Mouse (Mus musculus) testis, postnatal 14 days (tissue): ENCODE results near the gene Dscaml1.

Source experiments
- DNase-seq: peaks from one replicate; pipeline ENCODE4 v3.0.0; 2021; ENCODE audit warnings: low spot score

The Dscaml1 gene

GRCm38 (mm10) chr9:45572787-45573492 is 146.5 kb downstream of the Dscaml1 start:
- DNase-seq, result peak; percentile 16

GRCm38 (mm10) chr9:45573493-45573815 is 147.0 kb downstream of the Dscaml1 start:
- DNase-seq, result no peak

GRCm38 (mm10) chr9:45574021-45574420 is 147.6 kb downstream of the Dscaml1 start:
- no peak for DNase-seq

- DNase-seq, result no peak
Observed at GRCm38 (mm10) chr9:45580069-45580795, 153.8 kb downstream of the Dscaml1 start.

GRCm38 (mm10) chr9:45586475-45586874 is 160.0 kb downstream of the Dscaml1 start:
- no peak for DNase-seq

GRCm38 (mm10) chr9:45587704-45588103 is 161.3 kb downstream of the Dscaml1 start:
- DNase-seq, result no peak

- DNase-seq, result peak; percentile 21
Observed at GRCm38 (mm10) chr9:45589867-45590266, 163.4 kb downstream of the Dscaml1 start.

GRCm38 (mm10) chr9:45591061-45591460 is 164.6 kb downstream of the Dscaml1 start:
- DNase-seq, result no peak

- no peak for DNase-seq
Observed at GRCm38 (mm10) chr9:45592374-45592773, 165.9 kb downstream of the Dscaml1 start.

- DNase-seq, result no peak
Observed at GRCm38 (mm10) chr9:45598117-45598516, 171.7 kb downstream of the Dscaml1 start.

- no peak for DNase-seq
Observed at GRCm38 (mm10) chr9:45599377-45599776, 172.9 kb downstream of the Dscaml1 start.

GRCm38 (mm10) chr9:45607337-45607736 is 180.9 kb downstream of the Dscaml1 start:
- no peak for DNase-seq

GRCm38 (mm10) chr9:45608097-45609031 is 181.9 kb downstream of the Dscaml1 start:
- DNase-seq, result no peak

GRCm38 (mm10) chr9:45610336-45611060 is 184.1 kb downstream of the Dscaml1 start:
- DNase-seq, result no peak

- no peak for DNase-seq
Observed at GRCm38 (mm10) chr9:45614616-45615015, 188.2 kb downstream of the Dscaml1 start.

GRCm38 (mm10) chr9:45617889-45618288 is 191.5 kb downstream of the Dscaml1 start:
- DNase-seq, result no peak

- no peak for DNase-seq
Observed at GRCm38 (mm10) chr9:45618443-45618842, 192.0 kb downstream of the Dscaml1 start.

- no peak for DNase-seq
Observed at GRCm38 (mm10) chr9:45620049-45620448, 193.6 kb downstream of the Dscaml1 start.

GRCm38 (mm10) chr9:45620920-45621319 is 194.5 kb downstream of the Dscaml1 start:
- DNase-seq, result no peak

- no peak for DNase-seq
Observed at GRCm38 (mm10) chr9:45625889-45626446, 199.5 kb downstream of the Dscaml1 start.

- no peak for DNase-seq
Observed at GRCm38 (mm10) chr9:45632520-45632919, 206.1 kb downstream of the Dscaml1 start.

GRCm38 (mm10) chr9:45633036-45633435 is 206.6 kb downstream of the Dscaml1 start:
- no peak for DNase-seq
